Mouse (Mus musculus) G1E (cell line): ENCODE measurements around the gene Vps37c.
A peak's percentile ranks its signal among the peaks of the same experiment; 100 is the strongest.

Source experiments
- CTCF ChIP-seq: IDR thresholded peaks from 2 replicates; pipeline ENCODE4 v1.5.1; 2012; ENCODE audit warnings: low read depth, low read length, inconsistent platforms, mixed read lengths
- GATA2 ChIP-seq: IDR thresholded peaks from 2 replicates; pipeline ENCODE4 v1.6.1; 2012; ENCODE audit warnings: low read depth, low read length, inconsistent platforms, borderline replicate concordance

DNA sequence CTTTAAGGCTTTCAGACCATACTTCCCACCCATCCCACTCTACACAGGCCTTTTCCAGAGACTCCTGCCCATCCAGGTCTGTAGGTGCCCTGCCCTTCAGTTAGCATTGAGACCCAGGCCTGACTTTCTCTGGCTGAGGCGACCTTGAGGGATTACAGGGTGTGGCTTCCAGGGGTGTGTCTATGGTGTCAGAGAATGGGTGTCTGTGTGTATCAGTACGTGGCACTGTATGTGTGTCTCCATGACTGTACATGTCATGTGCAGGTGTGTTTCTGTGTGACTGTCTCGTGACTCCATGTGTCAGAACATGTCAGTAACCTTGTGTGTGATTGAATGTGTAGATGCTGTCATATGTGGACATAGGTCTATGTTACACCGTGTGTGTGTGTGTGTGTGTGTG is 17.2 kb upstream of the Vps37c start:
- TF ChIP-seq CTCF: 0 out of 2 replicates have a peak, but pooled peaks have one; percentile 3
- TF ChIP-seq GATA2: no peak
